8 mouse cellular contexts compared by ENCODE assay signal in the genomic region with DNA sequence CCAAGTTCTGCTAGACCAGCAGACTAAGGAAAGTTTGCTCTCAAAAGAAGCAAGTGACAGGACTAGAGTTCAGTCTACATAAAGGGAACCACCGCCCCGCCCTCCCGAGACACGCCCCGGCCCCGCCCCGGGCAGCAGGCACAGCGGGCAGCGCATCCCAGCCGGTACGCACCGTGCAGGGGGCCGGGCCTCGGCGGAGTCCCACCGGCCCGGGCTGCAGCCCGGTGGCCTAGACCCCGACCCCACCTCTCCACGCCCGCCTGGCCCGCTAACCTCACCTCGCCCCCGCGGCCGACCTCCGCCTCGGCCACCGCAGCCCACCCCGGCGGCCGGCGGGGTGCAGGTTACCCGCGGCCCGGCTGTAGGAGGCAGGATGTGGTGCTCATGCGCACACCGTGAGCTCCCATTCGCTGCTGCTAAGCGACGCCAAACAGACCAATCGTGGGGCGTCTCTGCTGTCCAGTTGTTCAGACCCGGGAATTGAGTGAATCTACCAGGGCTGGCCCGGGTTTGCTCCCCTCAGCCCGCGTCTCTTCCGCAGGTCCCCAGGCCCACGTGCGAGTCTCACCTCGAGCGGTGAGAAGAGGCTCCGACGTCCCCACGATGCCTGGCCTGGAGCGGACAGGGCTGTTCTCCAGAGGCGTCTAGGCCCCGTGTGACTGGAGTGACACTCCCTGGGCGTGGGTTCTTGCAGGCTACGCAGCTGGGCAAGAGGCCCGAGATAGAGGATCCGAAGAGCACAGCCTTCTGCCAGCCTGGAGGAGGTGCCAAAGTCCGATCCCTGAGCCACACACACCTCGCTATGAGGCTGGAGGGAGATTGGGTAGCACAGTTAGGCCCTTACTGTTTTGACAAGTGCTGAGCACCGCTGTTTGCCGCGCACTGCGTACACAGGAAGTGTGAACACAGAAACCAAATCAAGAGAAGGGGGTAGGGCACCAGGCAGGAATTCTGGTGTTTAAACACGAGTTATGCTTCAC. TPM values are rescaled to one million over a fixed set of nuclear protein-coding genes. Genes with fewer than 3 reads are reported as not detected.
DNase-seq lines count a peak whose midpoint lies in the region; ATAC-seq lines count a peak whose summit lies in the region.

A gene (minus strand): TSS at position 845 of the 980 bp plus-strand sequence.

- peak; percentile 92 for DNase-seq in NIH3T3 (ENCODE audit: low read depth)
- peak; percentile 88 to 91 for DNase-seq in cerebellum, postnatal 10 days
- peak; percentile 81 to 83 for DNase-seq in frontal cortex, postnatal 14 days (ENCODE audit: low spot score in 2 of 2)
- DNase-seq in layer of hippocampus, postnatal 25 days (ENCODE audit: extremely low spot score in 1 of 2, low spot score in 1 of 2): peak; percentile 67 to 79
- peak; percentile 92 for DNase-seq in lung, postnatal 25 days (ENCODE audit: low spot score)
- DNase-seq in retina, embryonic 14.5 days (ENCODE audit: low spot score): peak; percentile 93
- DNase-seq in thymus, postnatal 4 days: peak; percentile 94

- H3K4me1 ChIP-seq in hindbrain, embryonic 13.5 days (replicated peaks): peaks cover 36% of the 10 kb centered on the region

- 2% methylated on average over 64 of the region's 69 CpGs for WGBS in hindbrain, embryonic 13.5 days

- ATAC-seq in hindbrain, embryonic 13.5 days (ENCODE audit: low FRiP score): peak; percentile 95

- peaks cover 6% of the 10 kb centered on the region for H3K36me3 ChIP-seq in hindbrain, embryonic 13.5 days

- 0 out of 2 replicates have a peak, but pooled peaks cover 4% of the 10 kb centered on the region for H3K27me3 ChIP-seq in hindbrain, embryonic 13.5 days

- H3K27ac ChIP-seq in hindbrain, embryonic 13.5 days: peak within 1 kb of the TSS; percentile 86

- peak within 1 kb of the TSS; percentile 88 for H3K9ac ChIP-seq in hindbrain, embryonic 13.5 days

- peak within 1 kb of the TSS; percentile 94 for H3K4me2 ChIP-seq in hindbrain, embryonic 13.5 days

- H3K9me3 ChIP-seq in hindbrain, embryonic 13.5 days: no peaks in the 10 kb centered on the region

- H3K4me3 ChIP-seq in hindbrain, embryonic 13.5 days: peak within 1 kb of the TSS; percentile 80

RNA-seq across cellular contexts. Expression of the gene that starts here (rescaled TPM):
- polyA plus RNA-seq in hindbrain, embryonic 13.5 days (2015; fragmentation: Nextera tagmentation; extraction: Ambion mirVana): 28.9 and 33.5 TPM in 2 replicates
- 10 to 100 TPM; 26.3 to 32.7 TPM for total RNA-seq in layer of hippocampus, postnatal 25 days (2021)

Comparison
In these comparisons a context has a peak if more than half of its experiments do, and no peak if none do; other contexts are left out.
1. Peak in every context shown above with its lines: DNase-seq, ATAC-seq, H3K4me3 ChIP-seq and H3K27ac ChIP-seq.